Mouse (Mus musculus) kidney, postnatal 0 days (tissue): ENCODE results near the gene Tjp3. TPM values are rescaled to one million over a fixed set of nuclear protein-coding genes. Genes with fewer than 3 reads are reported as not detected.
A peak's percentile ranks its signal among the peaks of the same experiment; 100 is the strongest.

Experiments
- ATAC-seq: fragments of 200-750 bp; cut with Nextera tagmentation; replicated peaks from 2 replicates; pipeline ENCODE4 v1.8.0; 2017; ENCODE audit warnings: low read depth, moderate number of reproducible peaks, moderate TSS enrichment, moderate library complexity; ENCODE audit not compliant: low FRiP score
- DNase-seq: peaks from one replicate; pipeline ENCODE4 v3.0.0-alpha.2; 2016; ENCODE audit warnings: low spot score
- H3K27ac ChIP-seq: fragments of 300-500 bp; sonication (generic); 2 replicates; pipeline ENCODE4 v1.5.1; 2014; ENCODE audit warnings: mild to moderate bottlenecking
- H3K27me3 ChIP-seq: fragments of 300-500 bp; sonication (generic); 2 replicates; pipeline ENCODE4 v1.6.1; 2014; ENCODE audit warnings: low read length, mixed read lengths; ENCODE audit not compliant: insufficient read depth
- H3K36me3 ChIP-seq: fragments of 300-500 bp; sonication (generic); 2 replicates; pipeline ENCODE4 v1.6.1; 2014; ENCODE audit warnings: low read length, mixed read lengths; ENCODE audit not compliant: insufficient read depth
- H3K4me1 ChIP-seq: fragments of 300-500 bp; sonication (generic); replicated peaks from 2 replicates; pipeline ENCODE4 v1.6.1; 2014; ENCODE audit warnings: antibody characterized with exemption, low read length, mixed read lengths; ENCODE audit not compliant: insufficient read depth
- H3K4me2 ChIP-seq: fragments of 300-500 bp; sonication (generic); 2 replicates; pipeline ENCODE4 v1.6.1; 2014; ENCODE audit warnings: mild to moderate bottlenecking, low read length, moderate library complexity, mixed read lengths
- H3K4me3 ChIP-seq: fragments of 300-500 bp; sonication (generic); replicated peaks from 2 replicates; pipeline ENCODE4 v1.5.1; 2014; ENCODE audit warnings: low read depth, low read length
- H3K9ac ChIP-seq: fragments of 300-500 bp; sonication (generic); 2 replicates; pipeline ENCODE4 v1.6.1; 2014; ENCODE audit warnings: low read depth, low read length
- H3K9me3 ChIP-seq: fragments of 300-500 bp; sonication (generic); replicated peaks from 2 replicates; pipeline ENCODE4 v1.6.1; 2016; ENCODE audit warnings: low read length, inconsistent platforms, mixed read lengths
- CTCF ChIP-seq: IDR thresholded peaks from 2 replicates; pipeline ENCODE4 v1.5.1; 2016; ENCODE audit warnings: antibody characterized with exemption, low read depth, mild to moderate bottlenecking, moderate library complexity
- WGBS: fragments of 180-500 bp; shearing (Covaris S2); extraction: QIAGEN DNeasy Blood & Tissue Kit; methylation state at CpG from one replicate; pipeline ENCODE4 v1.1.7; 2014; 5-methylcytosine and 5-hydroxymethylcytosine counted together
- polyA plus RNA-seq: library from polyadenylated mRNA; unstranded; fragments of >200 nt; fragmentation: Nextera tagmentation; extraction: Ambion mirVana; gene quantifications from 2 replicates; pipeline ENCODE4 v1.2.1, GENCODE M21; 2015

Gene Tjp3
- polyA plus RNA-seq, 1 experiment from 2014 or later: 19.0 TPM

GRCm38 (mm10) chr10:81272356-81272755, 19.0 kb downstream of the Tjp3 start:
- Histone ChIP-seq H3K4me1 (peaks cover 6% of the 10 kb centered on the region), H3K36me3 (peaks cover 39% of the 10 kb centered on the region), H3K4me3 (no peak overlapping the region), H3K9me3 (no peaks in the 10 kb centered on the region), H3K4me2 (no peak overlapping the region), H3K27me3 (no peaks in the 10 kb centered on the region), H3K27ac (no peak overlapping the region), H3K9ac (no peak overlapping the region)
- TF ChIP-seq CTCF: no peak
- 94% methylated on average over 21 of the region's 21 CpGs for whole genome bisulfite sequencing
- ATAC-seq (no peak), DNase-seq (no peak)

- Histone ChIP-seq H3K4me2 (peak overlapping the region; percentile 65), H3K36me3 (peaks cover 45% of the 10 kb centered on the region), H3K4me1 (peaks cover 6% of the 10 kb centered on the region), H3K4me3 (peak overlapping the region; percentile 67), H3K27me3 (no peaks in the 10 kb centered on the region), H3K9me3 (no peaks in the 10 kb centered on the region), H3K9ac (peak overlapping the region; percentile 72), H3K27ac (no peak overlapping the region)
- no peak for TF ChIP-seq CTCF
- DNase-seq: no peak
- no peak for ATAC-seq
- WGBS: 77% methylated on average over 16 of the region's 16 CpGs
Measured at GRCm38 (mm10) chr10:81268643-81269412, 22.6 kb downstream of the Tjp3 start.

GRCm38 (mm10) chr10:81268056-81268455, 23.3 kb downstream of the Tjp3 start:
- Histone ChIP-seq H3K4me1 (peaks cover 6% of the 10 kb centered on the region), H3K4me3 (peak overlapping the region; percentile 67), H3K9ac (peak overlapping the region; percentile 72), H3K36me3 (peaks cover 41% of the 10 kb centered on the region), H3K27me3 (no peaks in the 10 kb centered on the region), H3K4me2 (peak overlapping the region; percentile 65), H3K9me3 (no peaks in the 10 kb centered on the region), H3K27ac (no peak overlapping the region; the same call in 1 of the 2 replicates)
- 2% methylated on average over 23 of the region's 23 CpGs for WGBS
- DNase-seq: peak; percentile 95
- ATAC-seq: peak; percentile 42
- TF ChIP-seq CTCF: no peak

- H3K4me3 ChIP-seq: peak within 1 kb of the TSS; percentile 53
- peaks cover 6% of the 10 kb centered on the region for H3K4me1 ChIP-seq
- TF ChIP-seq CTCF: no peak
- no peaks in the 10 kb centered on the region for H3K9me3 ChIP-seq
- peak; percentile 88 for ATAC-seq
- H3K27me3 ChIP-seq: no peaks in the 10 kb centered on the region
- peak within 1 kb of the TSS; percentile 71 for H3K4me2 ChIP-seq
- peak; percentile 98 for DNase-seq
- WGBS: under 1% methylated on average over 48 of the region's 48 CpGs
- peak within 1 kb of the TSS; percentile 70; the same call in 1 of the 2 replicates for H3K27ac ChIP-seq
- H3K9ac ChIP-seq: peak within 1 kb of the TSS; percentile 61
- H3K36me3 ChIP-seq: peaks cover 30% of the 10 kb centered on the region; the same call in 1 of the 2 replicates
Measured at GRCm38 (mm10) chr10:81266211-81267105, 24.9 kb downstream of the Tjp3 start, which contains the start of the genes Mrpl54 and Apba3. Mrpl54 (minus strand) TSS chr10:81266934. Apba3 (plus strand) TSS chr10:81266960.

- DNase-seq (no peak), ATAC-seq (no peak)
- H3K4me3 ChIP-seq: 0 out of 2 replicates have a peak overlapping the region, but pooled peaks have one; percentile 53
- no peak overlapping the region for H3K27ac ChIP-seq
- 93% methylated on average over 8 of the region's 8 CpGs for WGBS
- no peaks in the 10 kb centered on the region; the same call in 1 of the 2 replicates for H3K9me3 ChIP-seq
- 0 out of 2 replicates have a peak overlapping the region, but pooled peaks have one; percentile 37 for H3K9ac ChIP-seq
- H3K4me1 ChIP-seq: peaks cover 6% of the 10 kb centered on the region
- no peak for TF ChIP-seq CTCF
- peak overlapping the region; percentile 71 for H3K4me2 ChIP-seq
- H3K36me3 ChIP-seq: peaks cover 23% of the 10 kb centered on the region; the same call in 1 of the 2 replicates
- no peaks in the 10 kb centered on the region for H3K27me3 ChIP-seq
Measured at GRCm38 (mm10) chr10:81265540-81265939, 25.8 kb downstream of the Tjp3 start.

GRCm38 (mm10) chr10:81261025-81261424, 30.4 kb downstream of the Tjp3 start:
- Histone ChIP-seq H3K4me3 (no peak overlapping the region), H3K9me3 (no peaks in the 10 kb centered on the region; the same call in 1 of the 2 replicates), H3K4me1 (peaks cover 6% of the 10 kb centered on the region; the same call in 1 of the 2 replicates), H3K27me3 (peaks cover 7% of the 10 kb centered on the region), H3K36me3 (peaks cover 23% of the 10 kb centered on the region; the same call in 1 of the 2 replicates), H3K27ac (no peak overlapping the region), H3K4me2 (no peak overlapping the region), H3K9ac (no peak overlapping the region)
- TF ChIP-seq CTCF: no peak
- WGBS: 95% methylated on average over 4 of the region's 4 CpGs
- DNase-seq (no peak), ATAC-seq (no peak)
